Mouse (Mus musculus): ENCODE results near the gene Arsk.

The Arsk gene

GRCm38 (mm10) chr13:76098493-76099303 is at the start of gene Arsk, which contains the start of gene Ttc37:
TSS of gene Arsk (minus strand) at chr13:76098660.
TSS of gene Ttc37 (plus strand) at chr13:76098734.
- DNase-seq (ENCODE audit: low read depth, low spot score) = peak; percentile 93

DNA sequence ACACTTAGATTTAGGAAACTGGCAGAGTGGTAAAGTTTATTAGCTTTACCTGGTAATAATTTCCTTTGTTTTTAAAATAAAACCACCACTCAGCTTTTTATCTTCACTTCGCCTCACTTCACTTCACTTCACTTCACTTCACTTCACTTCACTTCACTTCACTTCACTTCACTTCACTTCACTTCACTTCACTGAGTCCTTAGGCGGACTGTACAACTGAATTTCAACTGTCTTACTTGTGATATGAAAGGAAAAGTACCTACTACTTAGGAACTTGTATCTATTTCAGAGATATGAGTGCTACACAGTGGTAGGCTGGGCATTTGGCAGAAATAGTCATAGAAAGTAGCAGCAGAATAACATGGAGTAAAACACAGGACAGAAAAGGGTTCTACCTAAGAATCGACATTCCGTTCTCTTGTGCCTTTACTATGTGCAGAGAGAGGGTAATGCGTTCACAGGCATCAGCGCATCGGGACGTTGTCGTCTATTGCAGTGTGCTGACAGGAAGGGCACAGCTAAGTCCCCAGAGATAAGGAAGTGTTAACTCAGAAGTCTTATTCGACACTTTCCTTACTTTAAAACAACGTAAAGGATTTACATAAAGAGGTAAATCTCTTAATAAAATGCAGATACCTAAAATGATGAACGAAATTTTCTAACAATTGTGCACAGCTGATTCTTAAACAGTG is 42.8 kb upstream of the Arsk start:
- DNase-seq (ENCODE audit: low read depth, low spot score) = no peak

- DNase-seq (ENCODE audit: low read depth, low spot score) = no peak
These were observed 40.4 kb upstream of the Arsk start for GRCm38 (mm10) chr13:76138862-76139261.

DNA sequence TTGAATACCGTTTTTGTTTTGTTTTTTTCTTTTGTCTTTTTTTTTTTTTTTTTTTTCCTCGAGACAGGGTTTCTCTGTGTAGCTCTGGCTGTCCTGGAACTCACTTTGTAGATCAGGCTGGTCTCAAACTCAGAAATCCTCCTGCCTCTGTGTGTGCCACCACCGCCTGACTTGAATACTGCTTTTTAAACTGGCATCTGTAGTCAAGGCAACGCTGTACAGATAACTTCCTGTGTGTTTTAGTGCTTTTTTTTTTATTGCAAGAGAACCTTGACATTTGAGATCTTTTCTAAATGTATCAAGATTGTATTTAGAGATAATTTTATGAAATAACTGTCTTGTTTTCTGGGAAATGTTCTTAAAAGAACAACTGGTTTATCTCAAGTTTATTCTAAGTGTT is 34.0 kb upstream of the Arsk start:
- DNase-seq (ENCODE audit: low read depth, low spot score) = no peak

- DNase-seq (ENCODE audit: low read depth, low spot score) = no peak
These were observed 30.3 kb upstream of the Arsk start for GRCm38 (mm10) chr13:76128799-76129198.

GRCm38 (mm10) chr13:76109069-76109824 is 10.8 kb upstream of the Arsk start:
- no peak for DNase-seq (ENCODE audit: low read depth, low spot score)

GRCm38 (mm10) chr13:76101989-76102388 is 3.5 kb upstream of the Arsk start:
- DNase-seq (ENCODE audit: low read depth, low spot score) = no peak

- no peak for DNase-seq (ENCODE audit: low read depth, low spot score)
These were observed 356 bp downstream of the Arsk start for GRCm38 (mm10) chr13:76098116-76098492.

DNA sequence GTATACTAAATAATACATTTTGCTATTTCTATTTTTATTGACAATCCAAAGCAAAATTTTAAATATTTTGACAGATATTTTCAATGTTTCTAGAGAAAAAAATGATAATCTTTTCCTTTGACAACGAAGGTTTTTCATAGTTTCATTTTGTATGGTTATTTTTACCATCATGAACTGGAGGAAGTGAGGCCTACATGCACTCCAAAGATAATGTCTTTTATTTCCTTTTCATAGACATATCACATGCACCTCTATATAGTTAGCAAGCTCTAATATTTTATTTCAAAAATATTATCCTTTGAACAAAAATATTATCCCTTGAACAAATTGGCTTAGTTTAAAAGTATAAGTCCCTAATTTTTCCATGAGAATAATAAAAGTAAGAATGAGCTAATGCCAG is 24.1 kb downstream of the Arsk start:
- DNase-seq (ENCODE audit: low read depth, low spot score) = no peak

DNA sequence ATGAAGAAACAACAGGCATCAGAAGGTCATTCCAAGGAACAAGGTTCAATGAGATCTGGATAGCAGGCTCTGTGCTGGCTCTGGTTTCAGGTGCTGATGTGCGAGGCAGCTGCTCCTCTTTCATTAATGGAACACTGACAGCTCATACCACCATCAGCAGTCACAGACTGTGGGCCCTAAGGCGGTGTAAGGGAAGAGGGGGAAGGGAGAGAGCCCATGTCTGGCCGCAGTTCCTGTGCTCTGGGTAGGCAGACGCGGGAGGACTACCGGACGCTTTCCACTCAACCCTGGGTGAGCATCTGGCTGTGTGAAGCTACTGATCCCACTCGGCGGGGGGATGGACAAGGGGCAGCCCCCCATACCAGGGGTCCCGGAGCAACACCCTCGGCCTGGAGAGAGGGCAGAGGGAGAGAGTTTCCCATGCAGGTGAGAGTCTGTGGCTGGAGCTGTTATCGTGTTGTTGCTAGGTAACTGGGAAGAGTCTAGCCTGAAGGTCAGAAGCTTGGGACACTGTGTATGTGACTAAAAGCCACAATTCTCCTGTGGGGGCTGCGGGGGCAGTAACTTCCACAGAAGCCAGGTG is 34.0 kb downstream of the Arsk start:
- no peak for DNase-seq (ENCODE audit: low read depth, low spot score)

GRCm38 (mm10) chr13:76063548-76063947 is 34.9 kb downstream of the Arsk start:
- DNase-seq (ENCODE audit: low read depth, low spot score) = no peak

GRCm38 (mm10) chr13:76062569-76062968 is 35.9 kb downstream of the Arsk start:
- DNase-seq (ENCODE audit: low read depth, low spot score) = no peak

DNA sequence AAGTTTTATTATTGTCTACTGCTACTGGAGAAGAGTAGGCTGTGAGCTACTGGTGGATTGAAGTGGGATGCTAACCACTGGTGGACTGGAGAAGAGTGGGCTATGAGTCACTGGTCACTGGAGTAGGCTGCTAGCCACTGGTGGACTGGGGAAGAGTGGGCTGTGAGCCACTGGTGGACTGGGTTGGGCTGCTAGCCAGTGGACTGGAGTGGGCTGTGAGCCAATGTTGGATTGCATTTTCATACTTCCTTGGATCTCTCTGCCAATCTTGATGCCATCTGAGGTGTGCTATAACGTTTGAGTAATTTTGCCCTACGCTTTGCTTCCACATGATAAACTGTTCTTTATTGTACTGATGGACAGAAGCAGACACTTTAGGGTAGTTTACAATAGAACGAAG is 36.3 kb downstream of the Arsk start:
- no peak for DNase-seq (ENCODE audit: low read depth, low spot score)

- no peak for DNase-seq (ENCODE audit: low read depth, low spot score)
These were observed 38.9 kb downstream of the Arsk start for GRCm38 (mm10) chr13:76059591-76059990.

GRCm38 (mm10) chr13:76057267-76058069 is 41.0 kb downstream of the Arsk start:
- DNase-seq (ENCODE audit: low read depth, low spot score) = no peak

GRCm38 (mm10) chr13:76056896-76057266 is 41.6 kb downstream of the Arsk start, which contains the start of gene Gpr150:
TSS of gene Gpr150 (minus strand) at chr13:76056996.
- DNase-seq (ENCODE audit: low read depth, low spot score) = no peak

GRCm38 (mm10) chr13:76056261-76056724 is 42.2 kb downstream of the Arsk start:
- peak; percentile 30 for DNase-seq (ENCODE audit: low read depth, low spot score)

- DNase-seq (ENCODE audit: low read depth, low spot score) = peak; percentile 6
These were observed 42.8 kb downstream of the Arsk start for GRCm38 (mm10) chr13:76055391-76056232.

- DNase-seq (ENCODE audit: low read depth, low spot score) = no peak
These were observed 53.5 kb downstream of the Arsk start for GRCm38 (mm10) chr13:76044971-76045370.

DNA sequence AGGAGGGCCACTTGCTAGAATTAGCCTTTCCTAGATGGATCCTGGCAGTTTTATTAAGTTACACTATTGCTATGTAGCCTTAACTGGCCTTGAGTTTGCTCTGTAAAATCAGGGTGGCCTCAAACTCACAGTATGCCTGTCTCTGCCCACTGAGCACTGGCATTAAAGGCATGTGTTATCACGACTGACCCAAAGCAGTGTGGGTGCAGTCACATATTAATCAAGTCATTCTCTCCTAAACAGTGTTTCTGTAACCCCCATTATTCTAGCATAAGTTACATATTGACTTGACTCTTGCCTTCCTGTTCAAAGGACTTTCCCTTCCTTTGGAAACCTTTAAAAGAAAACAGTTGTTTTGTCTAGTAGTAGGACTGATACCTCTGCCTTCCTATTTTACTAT is 56.0 kb downstream of the Arsk start:
- DNase-seq (ENCODE audit: low read depth, low spot score) = no peak

Data from brain, embryonic 18.5 days (tissue).